Mouse (Mus musculus) ES-E14 (cell line): Measurements from ENCODE around the gene Ccdc51. TPM values are rescaled to one million over a fixed set of nuclear protein-coding genes. Genes with fewer than 3 reads are reported as not detected.
"Not testable (repeated sequence)": the region's sequence is repeated elsewhere in the genome, so short reads cannot be mapped to it uniquely, and the experiment has no call there.

Source experiments
- DNase-seq: peaks from one replicate; pipeline ENCODE4 v3.0.0-alpha.2; 2013; ENCODE audit warnings: low read depth, low spot score
- H3K27ac ChIP-seq: 2 replicates; pipeline ENCODE4 v1.5.1; 2012; ENCODE audit warnings: low read depth, mild to moderate bottlenecking, low read length, moderate library complexity, mixed read lengths; ENCODE audit not compliant: poor library complexity, insufficient read depth, severe bottlenecking
- H3K36me3 ChIP-seq: 2 replicates; pipeline ENCODE4 v1.6.1; 2012; ENCODE audit warnings: mild to moderate bottlenecking, low read length, moderate library complexity, mixed read lengths; ENCODE audit not compliant: control insufficient read depth, poor library complexity, insufficient read depth, severe bottlenecking
- H3K4me1 ChIP-seq, 2 experiments: fragments of 150-350 bp in 1 of 2; sonication (generic) in 1 of 2; 2 replicates each; pipeline ENCODE4 v1.6.1; 2012; ENCODE audit warnings: low read length in 2 of 2, mild to moderate bottlenecking in 1 of 2, mixed read lengths in 1 of 2; ENCODE audit not compliant: control insufficient read depth in 2 of 2, insufficient read depth in 2 of 2, poor library complexity in 1 of 2
- H3K4me3 ChIP-seq, 2 experiments: fragments of 150-350 bp in 1 of 2; sonication (generic) in 1 of 2; 2 replicates each; pipeline ENCODE4 v1.5.1; 2012; ENCODE audit warnings: low read length in 2 of 2, low read depth in 1 of 2, mild to moderate bottlenecking in 1 of 2, mixed read lengths in 1 of 2; ENCODE audit not compliant: insufficient read depth in 1 of 2, poor library complexity in 1 of 2, severe bottlenecking in 1 of 2
- H3K9ac ChIP-seq: 2 replicates; pipeline ENCODE4 v1.6.1; 2012; ENCODE audit warnings: low read depth, mild to moderate bottlenecking, low read length, mixed read lengths; ENCODE audit not compliant: poor library complexity, insufficient read depth, severe bottlenecking
- H3K9me3 ChIP-seq: fragments of 150-350 bp; sonication (generic); 2 replicates; pipeline ENCODE4 v1.6.1; 2012; ENCODE audit warnings: low read depth, mild to moderate bottlenecking, low read length; ENCODE audit not compliant: control insufficient read depth, insufficient read depth
- CHD2 ChIP-seq: IDR thresholded peaks from 2 replicates; pipeline ENCODE4 v1.6.1; 2014; ENCODE audit warnings: mild to moderate bottlenecking, low read depth, low read length, inconsistent platforms
- ZC3H11A ChIP-seq: IDR thresholded peaks from 2 replicates; pipeline ENCODE4 v1.6.1; 2012; ENCODE audit warnings: low read depth, mild to moderate bottlenecking, inconsistent platforms, low read length, borderline replicate concordance
- in situ Hi-C, 2 experiments: fragments of 600-800 bp; cut with MboI; formaldehyde crosslinking; loops; one replicate each; pipeline ENCODE4 v1.15.1; 2025; ENCODE audit warnings: low sequenced_read_pairs in 2 of 2, inconsistent platforms in 1 of 2; ENCODE audit not compliant: unreplicated experiment in 2 of 2
- total RNA-seq: library from RNA; depleted of rRNA; stranded (reverse); fragments of 300-350 nt; gene quantifications from 2 replicates; pipeline ENCODE4 v1.2.3, GENCODE M21; 2012; rRNA removed

The Ccdc51 gene
- total RNA-seq, 1 experiment, result 11.8 TPM

DNA sequence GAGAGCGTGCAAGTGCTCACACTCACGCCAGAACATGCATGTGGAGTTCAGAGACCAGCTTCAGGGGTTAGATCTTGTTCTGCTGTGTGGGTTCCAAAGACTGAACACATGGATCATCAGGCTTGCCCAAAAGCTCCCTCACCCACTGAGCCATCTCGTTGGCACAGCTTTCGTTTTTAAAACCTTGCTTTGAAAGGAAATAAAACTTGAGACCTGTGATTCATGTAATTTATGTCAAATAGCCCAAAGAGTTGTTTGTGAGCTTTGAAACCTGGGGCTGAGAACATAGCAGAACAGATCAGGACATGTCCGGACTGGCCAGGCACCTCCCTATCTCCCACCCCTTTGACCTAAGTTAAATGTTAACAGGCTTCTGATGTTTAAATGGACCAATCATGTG is 47.8 kb downstream of the Ccdc51 start:
- TF ChIP-seq CHD2, result no peak
- TF ChIP-seq ZC3H11A, result no peak
- no peaks in the 10 kb centered on the region for H3K9me3 ChIP-seq
- H3K9ac ChIP-seq, result no peak overlapping the region
- no peaks in the 10 kb centered on the region for H3K36me3 ChIP-seq
- H3K4me1 ChIP-seq, result no peaks in the 10 kb centered on the region
- no peak for DNase-seq
- H3K4me3 ChIP-seq, result no peak overlapping the region
- in situ Hi-C loops, result no loop called here
- H3K27ac ChIP-seq, result no peak overlapping the region

GRCm38 (mm10) chr9:109140414-109140813 is 58.1 kb downstream of the Ccdc51 start:
- H3K27ac ChIP-seq, H3K36me3 ChIP-seq, in situ Hi-C loops, H3K9me3 ChIP-seq, H3K4me3 ChIP-seq, H3K4me1 ChIP-seq, DNase-seq, H3K9ac ChIP-seq: not testable (repeated sequence)

Other genes with a start within 250 kb of the Ccdc51 start
- gene Slc26a6, start 229.2 kb upstream of the Ccdc51 start, total RNA-seq, result 15.1 and 19.8 TPM in 2 replicates
- gene Tmem89, start 167.9 kb upstream of the Ccdc51 start, total RNA-seq, result 0.22 and 0.53 TPM in 2 replicates
- 354 and 426 TPM in 2 replicates for gene Uqcrc1, start 145.9 kb upstream of the Ccdc51 start, total RNA-seq
- 15.1 and 25.5 TPM in 2 replicates for gene Col7a1, start 128.9 kb upstream of the Ccdc51 start, total RNA-seq
- gene Ucn2, start 96.5 kb upstream of the Ccdc51 start, total RNA-seq, result 0.36 TPM in 1 of 2 replicates, not detected in the other
- gene Pfkfb4, start 90.7 kb upstream of the Ccdc51 start, total RNA-seq, result 4.4 and 5.0 TPM in 2 replicates
- 44.0 and 49.0 TPM in 2 replicates for gene Shisa5, start 43.9 kb upstream of the Ccdc51 start, total RNA-seq
- 6.2 and 7.4 TPM in 2 replicates for gene Trex1, start 22.8 kb upstream of the Ccdc51 start, total RNA-seq
- gene Atrip, start 8.4 kb upstream of the Ccdc51 start, total RNA-seq, result 17.1 and 21.7 TPM in 2 replicates
- 266 and 347 TPM in 2 replicates for gene Tma7, start 94 bp downstream of the Ccdc51 start, total RNA-seq
- 17.8 and 35.0 TPM in 2 replicates for gene Plxnb1, start 12.9 kb downstream of the Ccdc51 start, total RNA-seq
- gene Fbxw21, start 79.5 kb downstream of the Ccdc51 start, total RNA-seq, result not detected in 2 replicates
- gene Fbxw13, start 113.5 kb downstream of the Ccdc51 start, total RNA-seq, result not detected in 2 replicates
- gene Fbxw20, start 152.3 kb downstream of the Ccdc51 start, total RNA-seq, result not detected in 2 replicates
- not detected in 2 replicates for gene Fbxw14, start 205.2 kb downstream of the Ccdc51 start, total RNA-seq